Mouse (Mus musculus) neural tube, embryonic 14.5 days (tissue): ENCODE measurements around the gene Acap1. TPM values are rescaled to one million over a fixed set of nuclear protein-coding genes. Genes with fewer than 3 reads are reported as not detected.

Source experiments
- ATAC-seq: fragments of 200-750 bp; cut with Nextera tagmentation; 2 replicates; pipeline ENCODE4 v1.8.0; 2017; ENCODE audit warnings: low read depth, mild to moderate bottlenecking, moderate TSS enrichment, moderate library complexity
- H3K27ac ChIP-seq: fragments of 300-500 bp; sonication (generic); 2 replicates; pipeline ENCODE4 v1.5.1; 2014; ENCODE audit warnings: low read depth, mild to moderate bottlenecking, control low read depth, low read length, moderate library complexity, mixed read lengths
- H3K27me3 ChIP-seq: fragments of 300-500 bp; sonication (generic); 2 replicates; pipeline ENCODE4 v1.6.1; 2014; ENCODE audit warnings: low read length; ENCODE audit not compliant: control insufficient read depth, insufficient read depth
- H3K36me3 ChIP-seq: fragments of 300-500 bp; sonication (generic); 2 replicates; pipeline ENCODE4 v1.6.1; 2014; ENCODE audit warnings: low read length, mixed read lengths; ENCODE audit not compliant: control insufficient read depth, insufficient read depth
- H3K4me1 ChIP-seq: fragments of 300-500 bp; sonication (generic); 2 replicates; pipeline ENCODE4 v1.6.1; 2014; ENCODE audit warnings: low read length; ENCODE audit not compliant: control insufficient read depth, insufficient read depth
- H3K4me2 ChIP-seq: fragments of 300-500 bp; sonication (generic); 2 replicates; pipeline ENCODE4 v1.6.1; 2014; ENCODE audit warnings: mild to moderate bottlenecking, low read depth, low read length, control low read depth
- H3K4me3 ChIP-seq: fragments of 300-500 bp; sonication (generic); 2 replicates; pipeline ENCODE4 v1.5.1; 2014; ENCODE audit warnings: low read depth, low read length, control low read depth, mixed read lengths
- H3K9ac ChIP-seq: fragments of 300-500 bp; sonication (generic); replicated peaks from 2 replicates; pipeline ENCODE4 v1.6.1; 2014; ENCODE audit warnings: low read depth, mild to moderate bottlenecking, control low read depth, low read length, mixed read lengths
- H3K9me3 ChIP-seq: fragments of 300-500 bp; sonication (generic); 2 replicates; pipeline ENCODE4 v1.6.1; 2016; ENCODE audit warnings: low read length; ENCODE audit not compliant: control insufficient read depth
- WGBS: fragments of 180-500 bp; shearing (Covaris S2); extraction: QIAGEN DNeasy Blood & Tissue Kit; methylation state at CpG from one replicate; pipeline ENCODE4 v1.1.7; 2014; 5-methylcytosine and 5-hydroxymethylcytosine counted together
- microRNA-seq: library from miRNA; unstranded; fragments of <30 nt; microRNA quantifications from one replicate; pipeline ENCODE4, GENCODE M21; 2016
- polyA plus RNA-seq: library from polyadenylated mRNA; unstranded; fragments of >200 nt; fragmentation: Nextera tagmentation; extraction: Ambion mirVana; gene quantifications from 2 replicates; pipeline ENCODE4 v1.2.1, GENCODE M21; 2014

Gene Acap1
- polyA plus RNA-seq, 1 experiment from 2014 or later, result 0.17 TPM

DNA sequence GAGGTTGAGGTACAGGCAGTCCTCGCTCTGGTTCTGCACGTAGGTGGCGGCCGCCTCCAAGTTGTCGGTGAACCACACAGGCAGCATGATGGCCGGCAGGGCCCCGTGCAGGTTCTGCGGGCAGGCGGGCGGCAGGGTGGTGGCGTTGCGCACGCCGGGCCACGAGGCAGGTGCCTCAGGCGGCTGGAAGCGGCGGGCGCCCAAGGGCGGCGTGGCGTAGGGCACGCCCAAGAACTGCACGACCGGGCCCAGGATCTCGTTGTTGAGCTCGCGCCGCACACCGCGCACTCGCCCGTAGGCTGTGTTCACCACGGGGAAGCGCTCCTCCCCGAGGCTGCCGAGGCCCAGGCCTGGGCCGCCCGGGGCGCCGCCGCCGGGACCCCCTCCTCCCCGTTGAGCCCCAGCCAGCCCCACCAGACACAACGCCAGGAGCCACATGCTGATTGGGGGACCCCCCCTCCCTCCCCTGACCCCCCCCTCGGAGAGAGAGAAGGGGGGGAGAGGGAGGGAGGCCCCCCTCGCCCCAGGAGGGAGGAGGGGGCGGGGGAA lies 61.3 kb downstream of the Acap1 start:
- no peak for ATAC-seq
- Histone ChIP-seq H3K9ac (peak overlapping the region; percentile 93), H3K9me3 (no peaks in the 10 kb centered on the region), H3K27me3 (no peaks in the 10 kb centered on the region), H3K4me3 (peak overlapping the region; percentile 92), H3K4me1 (peaks cover 25% of the 10 kb centered on the region), H3K36me3 (peaks cover 22% of the 10 kb centered on the region), H3K27ac (no peak overlapping the region), H3K4me2 (peak overlapping the region; percentile 98)
- WGBS, result 7% methylated on average over 37 of the region's 48 CpGs

DNA sequence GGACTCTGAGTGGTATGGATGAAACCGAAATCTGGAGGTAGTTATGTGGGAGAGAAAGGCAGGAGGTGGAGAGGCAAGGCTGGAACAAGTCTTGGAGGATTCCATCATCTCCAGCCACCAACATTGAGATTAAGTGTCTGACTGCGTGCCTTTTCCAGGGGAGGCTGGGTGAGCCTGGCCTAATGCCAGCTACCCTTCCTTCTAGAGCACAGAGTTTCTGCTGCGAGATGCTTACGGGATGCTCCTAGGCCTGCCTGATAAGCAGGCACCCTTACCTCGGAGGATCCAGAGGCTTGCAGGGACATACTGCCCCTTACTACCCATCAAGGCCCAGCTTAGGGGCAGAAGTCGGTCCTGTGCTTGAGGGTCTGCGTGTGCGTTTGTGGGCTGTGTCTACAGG lies 61.8 kb downstream of the Acap1 start:
- H3K4me1 ChIP-seq, result peaks cover 24% of the 10 kb centered on the region
- 49% methylated on average over 8 of the region's 8 CpGs for WGBS
- H3K9ac ChIP-seq, result peak overlapping the region; percentile 93
- H3K36me3 ChIP-seq, result peaks cover 27% of the 10 kb centered on the region
- H3K27ac ChIP-seq, result no peak overlapping the region
- no peaks in the 10 kb centered on the region for H3K9me3 ChIP-seq
- H3K4me3 ChIP-seq, result peak overlapping the region; percentile 92
- H3K27me3 ChIP-seq, result no peaks in the 10 kb centered on the region
- H3K4me2 ChIP-seq, result peak overlapping the region; percentile 98
- ATAC-seq, result no peak

Small RNA genes lying within 50 kb of the gene (microRNA-seq; reads per million reads assigned to microRNA genes)
- not detected for gene Mir6924

Other genes with a start within 250 kb of the Acap1 start
- gene Sox15, start 240.2 kb downstream of the Acap1 start, polyA plus RNA-seq, result not detected in 2 replicates
- gene Mpdu1, start 232.9 kb downstream of the Acap1 start, polyA plus RNA-seq, result 40.7 and 63.4 TPM in 2 replicates
- 3.7 and 11.2 TPM in 2 replicates for gene Cd68, start 229.4 kb downstream of the Acap1 start, polyA plus RNA-seq
- gene Eif4a1, start 223.1 kb downstream of the Acap1 start, polyA plus RNA-seq, result 503 and 643 TPM in 2 replicates
- gene Senp3, start 213.5 kb downstream of the Acap1 start, polyA plus RNA-seq, result 104 and 116 TPM in 2 replicates
- 0.24 and 0.72 TPM in 2 replicates for gene Tnfsf13, start 209.8 kb downstream of the Acap1 start, polyA plus RNA-seq
- gene Tnfsf12, start 199.7 kb downstream of the Acap1 start, polyA plus RNA-seq, result 2.1 and 3.4 TPM in 2 replicates
- 0.75 and 1.8 TPM in 2 replicates for gene Tnfsfm13, start 199.4 kb downstream of the Acap1 start, polyA plus RNA-seq
- gene Polr2a, start 136.9 kb downstream of the Acap1 start, polyA plus RNA-seq, result 23.5 and 30.7 TPM in 2 replicates
- not detected in 2 replicates for gene Slc35g3, start 133.6 kb downstream of the Acap1 start, polyA plus RNA-seq
- 4.3 and 6.0 TPM in 2 replicates for gene Zbtb4, start 129.6 kb downstream of the Acap1 start, polyA plus RNA-seq
- gene Chrnb1, start 99.6 kb downstream of the Acap1 start, polyA plus RNA-seq, result 0.78 and 1.3 TPM in 2 replicates
- gene Fgf11, start 93.7 kb downstream of the Acap1 start, polyA plus RNA-seq, result 6.4 and 9.1 TPM in 2 replicates
- 0.68 and 0.76 TPM in 2 replicates for gene Tmem102, start 89.9 kb downstream of the Acap1 start, polyA plus RNA-seq
- gene Gm39566, start 80.2 kb downstream of the Acap1 start, polyA plus RNA-seq, result not detected in 2 replicates
- 0.16 TPM in 1 of 2 replicates, not detected in the other for gene Spem2, start 77.1 kb downstream of the Acap1 start, polyA plus RNA-seq
- gene Spem1, start 73.4 kb downstream of the Acap1 start, polyA plus RNA-seq, result 0.35 and 0.40 TPM in 2 replicates
- gene Nlgn2, start 57.8 kb downstream of the Acap1 start, polyA plus RNA-seq, result 24.2 and 31.3 TPM in 2 replicates
- 306 and 377 TPM in 2 replicates for gene Tmem256, start 57.0 kb downstream of the Acap1 start, polyA plus RNA-seq
- gene Plscr3, start 49.2 kb downstream of the Acap1 start, polyA plus RNA-seq, result 36.3 and 51.8 TPM in 2 replicates
- 0.28 TPM in 1 of 2 replicates, not detected in the other for gene Tnk1, start 36.8 kb downstream of the Acap1 start, polyA plus RNA-seq
- gene Tmem95, start 17.5 kb downstream of the Acap1 start, polyA plus RNA-seq, result not detected in 2 replicates
- gene Kctd11, start 14.1 kb downstream of the Acap1 start, polyA plus RNA-seq, result 0.80 and 2.0 TPM in 2 replicates
- 7.1 and 7.8 TPM in 2 replicates for gene 2810408A11Rik, start 5.4 kb upstream of the Acap1 start, polyA plus RNA-seq
- gene Neurl4, start 5.5 kb upstream of the Acap1 start, polyA plus RNA-seq, result 26.2 and 27.8 TPM in 2 replicates
- gene Gps2, start 18.3 kb upstream of the Acap1 start, polyA plus RNA-seq, result 58.5 and 65.4 TPM in 2 replicates
- 1,037 and 1,095 TPM in 2 replicates for gene Eif5a, start 26.4 kb upstream of the Acap1 start, polyA plus RNA-seq
- gene Ybx2, start 40.3 kb upstream of the Acap1 start, polyA plus RNA-seq, result 5.9 and 11.1 TPM in 2 replicates
- 2.7 and 3.7 TPM in 2 replicates for gene Slc2a4, start 52.6 kb upstream of the Acap1 start, polyA plus RNA-seq
- gene Cldn7, start 69.2 kb upstream of the Acap1 start, polyA plus RNA-seq, result 0.33 and 0.88 TPM in 2 replicates
- 26.5 and 27.1 TPM in 2 replicates for gene Ctdnep1, start 85.6 kb upstream of the Acap1 start, polyA plus RNA-seq
- gene Elp5, start 87.0 kb upstream of the Acap1 start, polyA plus RNA-seq, result 159 and 175 TPM in 2 replicates
- gene Gabarap, start 95.6 kb upstream of the Acap1 start, polyA plus RNA-seq, result 609 and 643 TPM in 2 replicates
- gene Phf23, start 100.2 kb upstream of the Acap1 start, polyA plus RNA-seq, result 28.8 and 37.8 TPM in 2 replicates
- gene Dvl2, start 105.1 kb upstream of the Acap1 start, polyA plus RNA-seq, result 19.0 and 19.2 TPM in 2 replicates
- gene Acadvl, start 119.9 kb upstream of the Acap1 start, polyA plus RNA-seq, result 49.5 and 57.2 TPM in 2 replicates
- 24.9 and 31.6 TPM in 2 replicates for gene Dlg4, start 121.4 kb upstream of the Acap1 start, polyA plus RNA-seq
- 3.7 TPM in 1 of 2 replicates, not detected in the other for gene Asgr1, start 158.5 kb upstream of the Acap1 start, polyA plus RNA-seq
- gene Asgr2, start 197.1 kb upstream of the Acap1 start, polyA plus RNA-seq, result 0.26 TPM in 1 of 2 replicates, not detected in the other
- 0.20 and 0.68 TPM in 2 replicates for gene Mgl2, start 234.8 kb upstream of the Acap1 start, polyA plus RNA-seq